Mouse (Mus musculus) myocyte (in vitro differentiated cells): ENCODE results near the gene Cald1. TPM values are rescaled to one million over a fixed set of nuclear protein-coding genes. Genes with fewer than 3 reads are reported as not detected.

Experiments used
- H3K27me3 ChIP-seq: one replicate; pipeline ENCODE4 v1.6.1; 2011; ENCODE audit not compliant: control insufficient read depth, insufficient read depth, insufficient read length
- H3K36me3 ChIP-seq: one replicate; pipeline ENCODE4 v1.6.1; 2011; ENCODE audit not compliant: control insufficient read depth, insufficient read depth
- H3K4me2 ChIP-seq: one replicate; pipeline ENCODE4 v1.6.1; 2011; ENCODE audit warnings: low read depth, control low read depth
- H3K4me3 ChIP-seq: one replicate; pipeline ENCODE4 v1.5.1; 2011; ENCODE audit warnings: mild to moderate bottlenecking, control low read depth, moderate library complexity
- H3K79me2 ChIP-seq: one replicate; pipeline ENCODE4 v1.6.1; 2011; ENCODE audit not compliant: control insufficient read depth, insufficient read depth
- H3ac ChIP-seq: one replicate; pipeline ENCODE4 v1.6.1; 2011; ENCODE audit not compliant: control insufficient read depth, insufficient read length
- CEBPB ChIP-seq: IDR thresholded peaks from 2 replicates; pipeline ENCODE4 v1.6.1; 2011; ENCODE audit warnings: mild to moderate bottlenecking, moderate library complexity; ENCODE audit not compliant: poor library complexity, insufficient read depth, severe bottlenecking
- E2F4 ChIP-seq: IDR thresholded peaks from one replicate; pipeline ENCODE4 v1.6.1; 2011; ENCODE audit warnings: mild to moderate bottlenecking, control low read depth, moderate library complexity; ENCODE audit not compliant: insufficient read depth
- MAX ChIP-seq: IDR thresholded peaks from one replicate; pipeline ENCODE4 v1.6.1; 2011; ENCODE audit warnings: low read depth, mild to moderate bottlenecking, control low read depth
- MYOD1 ChIP-seq, 3 experiments: IDR thresholded peaks; one replicate each; pipeline ENCODE4 v1.6.1; 2011; ENCODE audit warnings: control low read depth in 2 of 3, low read depth in 2 of 3, mild to moderate bottlenecking in 2 of 3, moderate library complexity in 1 of 3; ENCODE audit not compliant: insufficient read length in 2 of 3, control insufficient read depth in 1 of 3
- MYOG ChIP-seq, 3 experiments: IDR thresholded peaks; one replicate each; pipeline ENCODE4 v1.6.1; 2011; ENCODE audit warnings: control low read depth in 2 of 3, low read depth in 2 of 3, mild to moderate bottlenecking in 2 of 3; ENCODE audit not compliant: insufficient read length in 2 of 3, control insufficient read depth in 1 of 3, insufficient read depth in 1 of 3
- POLR2A ChIP-seq: IDR thresholded peaks from one replicate; pipeline ENCODE4 v1.6.1; 2011; ENCODE audit warnings: low read depth, mild to moderate bottlenecking, control low read depth, moderate library complexity; ENCODE audit not compliant: insufficient read length
- POLR2AphosphoS2 ChIP-seq: IDR thresholded peaks from one replicate; pipeline ENCODE4 v1.6.1; 2011; ENCODE audit warnings: low read depth, control low read depth; ENCODE audit not compliant: insufficient read length
- REST ChIP-seq: IDR thresholded peaks from one replicate; pipeline ENCODE4 v1.6.1; 2011; ENCODE audit warnings: mild to moderate bottlenecking, control low read depth, moderate library complexity; ENCODE audit not compliant: insufficient read depth, insufficient read length
- SRF ChIP-seq: IDR thresholded peaks from one replicate; pipeline ENCODE4 v1.6.1; 2011; ENCODE audit warnings: low read depth; ENCODE audit not compliant: control insufficient read depth, insufficient read length
- TCF12 ChIP-seq: IDR thresholded peaks from one replicate; pipeline ENCODE4 v1.6.1; 2011; ENCODE audit warnings: mild to moderate bottlenecking, control low read depth; ENCODE audit not compliant: poor library complexity, insufficient read depth, severe bottlenecking
- TCF3 ChIP-seq: IDR thresholded peaks from one replicate; pipeline ENCODE4 v1.6.1; 2011; ENCODE audit warnings: low read depth, control low read depth; ENCODE audit not compliant: insufficient read length
- USF1 ChIP-seq: IDR thresholded peaks from one replicate; pipeline ENCODE4 v1.6.1; 2011; ENCODE audit warnings: low read depth, mild to moderate bottlenecking, control low read depth, moderate library complexity
- polyA plus RNA-seq: library from polyadenylated mRNA; unstranded; fragments of >200 nt; fragmentation: generic; extraction: Trizol; gene quantifications from one replicate; pipeline ENCODE4 v1.2.1, GENCODE M21; 2012; ENCODE audit warnings: missing spikeins

Gene Cald1
- polyA plus RNA-seq, 1 experiment: 88.1 TPM

DNA sequence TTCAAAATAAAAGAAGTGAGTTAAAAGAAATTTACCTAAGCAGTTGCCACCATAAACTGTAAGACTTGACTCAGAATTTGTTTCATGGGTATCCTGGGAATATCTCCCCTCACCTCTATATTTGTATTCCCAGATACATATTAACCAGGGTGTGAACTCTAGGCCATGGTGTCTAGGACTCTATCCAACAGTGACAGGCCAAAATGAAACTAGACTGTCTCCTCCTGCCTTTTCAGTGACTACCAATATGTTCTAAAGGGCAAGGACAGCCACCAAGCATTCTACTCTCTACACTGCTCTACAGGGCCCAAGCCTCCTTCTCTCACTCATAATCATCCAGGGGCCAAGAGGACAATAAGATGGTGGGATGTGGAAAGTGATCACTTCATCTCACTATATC, 153.3 kb downstream of the Cald1 start:
- H3K4me2 ChIP-seq: no peak overlapping the region
- H3K36me3 ChIP-seq: peaks cover 60% of the 10 kb centered on the region
- no peak overlapping the region for H3K4me3 ChIP-seq
- TF ChIP-seq TCF3: no peak
- TF ChIP-seq E2F4: no peak
- TF ChIP-seq POLR2AphosphoS2: no peak
- no peak for TF ChIP-seq TCF12
- no peak for TF ChIP-seq POLR2A
- no peak for TF ChIP-seq MYOG (IDR thresholded peaks at IDR 0.05; ENCODE audit: control insufficient read depth in 1 of 3, insufficient read depth in 1 of 3, insufficient read length in 2 of 3, low read depth in 2 of 3)
- no peak for TF ChIP-seq SRF
- TF ChIP-seq MYOD1 (IDR thresholded peaks at IDR 0.05; ENCODE audit: control insufficient read depth in 1 of 3, insufficient read length in 2 of 3, low read depth in 2 of 3): no peak
- no peak for TF ChIP-seq USF1
- no peak for TF ChIP-seq MAX
- TF ChIP-seq CEBPB: no peak
- no peak for TF ChIP-seq REST
- no peak overlapping the region for H3ac ChIP-seq
- no peaks in the 10 kb centered on the region for H3K27me3 ChIP-seq
- H3K79me2 ChIP-seq: peaks cover 12% of the 10 kb centered on the region

DNA sequence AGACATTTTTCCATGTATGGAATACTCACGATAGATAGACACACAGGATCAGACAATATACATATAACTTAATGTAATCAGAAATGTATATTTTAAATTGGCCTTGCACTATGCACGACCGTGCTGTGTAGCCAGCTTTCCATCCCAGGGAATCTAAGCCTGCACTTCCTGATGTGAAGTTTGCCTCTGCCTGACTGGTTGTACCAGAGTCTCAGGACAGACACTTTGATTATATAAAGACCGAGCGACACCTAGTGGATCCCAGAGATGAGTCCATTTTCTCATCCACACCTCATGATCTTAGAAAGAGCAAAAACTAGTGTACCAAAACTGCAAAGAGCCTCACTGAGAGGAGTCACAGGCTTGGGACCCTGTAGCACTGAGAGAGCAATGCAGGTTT, 156.1 kb downstream of the Cald1 start:
- no peak overlapping the region for H3K4me3 ChIP-seq
- H3K4me2 ChIP-seq: no peak overlapping the region
- H3K36me3 ChIP-seq: peaks cover 61% of the 10 kb centered on the region
- peaks cover 15% of the 10 kb centered on the region for H3K79me2 ChIP-seq
- TF ChIP-seq E2F4: no peak
- TF ChIP-seq SRF: no peak
- no peak for TF ChIP-seq CEBPB
- TF ChIP-seq USF1: no peak
- no peak for TF ChIP-seq MAX
- no peak for TF ChIP-seq MYOG (IDR thresholded peaks at IDR 0.05; ENCODE audit: control insufficient read depth in 1 of 3, insufficient read depth in 1 of 3, insufficient read length in 2 of 3, low read depth in 2 of 3)
- TF ChIP-seq POLR2AphosphoS2: no peak
- no peak for TF ChIP-seq REST
- no peak for TF ChIP-seq POLR2A
- TF ChIP-seq MYOD1 (IDR thresholded peaks at IDR 0.05; ENCODE audit: control insufficient read depth in 1 of 3, insufficient read length in 2 of 3, low read depth in 2 of 3): no peak
- no peak for TF ChIP-seq TCF12
- TF ChIP-seq TCF3: no peak
- H3ac ChIP-seq: no peak overlapping the region
- no peaks in the 10 kb centered on the region for H3K27me3 ChIP-seq

DNA sequence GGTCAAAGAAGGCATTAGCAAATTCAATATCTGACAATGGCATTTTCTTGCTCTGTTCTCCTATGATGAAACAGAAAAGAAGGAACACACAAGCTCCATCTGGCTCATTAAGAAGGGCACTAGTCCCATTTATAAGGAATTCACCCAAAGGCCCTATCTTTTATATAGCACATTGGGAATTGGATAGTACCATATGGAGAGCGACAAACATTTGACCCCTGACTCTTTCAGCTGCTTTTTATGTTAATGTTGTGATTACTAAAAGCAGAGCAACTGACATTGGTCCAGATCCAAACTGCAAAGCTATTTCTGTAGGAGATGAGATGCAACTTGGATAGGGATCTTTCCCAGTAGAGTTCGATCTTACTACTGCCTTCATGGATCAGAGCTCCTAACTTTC, 160.0 kb downstream of the Cald1 start:
- H3K79me2 ChIP-seq: peaks cover 4% of the 10 kb centered on the region
- H3K27me3 ChIP-seq: no peaks in the 10 kb centered on the region
- H3ac ChIP-seq: no peak overlapping the region
- H3K4me2 ChIP-seq: no peak overlapping the region
- H3K4me3 ChIP-seq: no peak overlapping the region
- TF ChIP-seq MAX (no peak), CEBPB (no peak), TCF3 (no peak), POLR2A (no peak)
- peaks cover 85% of the 10 kb centered on the region for H3K36me3 ChIP-seq

DNA sequence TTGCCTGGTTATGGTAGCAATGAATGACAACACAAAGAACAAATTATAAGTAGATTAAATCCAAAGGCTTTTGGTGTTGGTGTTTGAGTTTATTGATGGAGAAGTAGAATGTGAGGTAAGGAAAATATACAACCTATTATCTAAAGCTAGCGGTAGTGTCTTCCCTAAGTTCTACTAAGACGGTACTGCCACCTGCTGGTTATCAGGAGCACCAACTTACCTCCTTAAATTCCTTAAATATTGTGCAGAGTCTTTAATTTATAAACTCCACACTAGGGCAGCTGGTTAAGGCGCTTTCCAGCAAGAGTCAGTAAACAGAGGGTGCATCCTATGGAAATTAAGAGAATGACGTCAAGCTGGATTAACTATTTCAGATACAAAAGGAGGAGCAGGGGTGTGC, 161.7 kb downstream of the Cald1 start:
- H3K27me3 ChIP-seq: no peaks in the 10 kb centered on the region
- peaks cover 4% of the 10 kb centered on the region for H3K79me2 ChIP-seq
- no peak overlapping the region for H3K4me3 ChIP-seq
- H3K36me3 ChIP-seq: peaks cover 87% of the 10 kb centered on the region
- no peak overlapping the region for H3ac ChIP-seq
- no peak overlapping the region for H3K4me2 ChIP-seq
- TF ChIP-seq USF1: no peak
- TF ChIP-seq CEBPB: no peak
- no peak for TF ChIP-seq POLR2AphosphoS2
- TF ChIP-seq REST: no peak
- no peak for TF ChIP-seq SRF
- no peak for TF ChIP-seq TCF3

GRCm38 (mm10) chr6:34765721-34766120, 167.4 kb downstream of the Cald1 start:
- H3K27me3 ChIP-seq: no peaks in the 10 kb centered on the region
- H3K4me2 ChIP-seq: no peak overlapping the region
- TF ChIP-seq REST (no peak), E2F4 (no peak), MYOG (IDR thresholded peaks at IDR 0.05; ENCODE audit: control insufficient read depth in 1 of 3, insufficient read depth in 1 of 3, insufficient read length in 2 of 3, low read depth in 2 of 3) (no peak), TCF3 (no peak), POLR2A (no peak), USF1 (no peak), SRF (no peak), MAX (no peak), POLR2AphosphoS2 (no peak), CEBPB (no peak)
- no peak overlapping the region for H3K4me3 ChIP-seq
- no peak overlapping the region for H3ac ChIP-seq
- H3K36me3 ChIP-seq: peaks cover 98% of the 10 kb centered on the region
- H3K79me2 ChIP-seq: no peaks in the 10 kb centered on the region
